Mouse (Mus musculus): ENCODE measurements around the gene Gm12888. TPM values are rescaled to one million over a fixed set of nuclear protein-coding genes. Genes with fewer than 3 reads are reported as not detected.
"Not testable (repeated sequence)": the region's sequence is repeated elsewhere in the genome, so short reads cannot be mapped to it uniquely, and the experiment has no call there.

Gene Gm12888
- not detected for total RNA-seq (2021)
- long read RNA-seq, experiment 1, result 0 reads
- long read RNA-seq, experiment 2, result 0 reads

- DNase-seq (ENCODE audit: low spot score in 2 of 2), result not testable (repeated sequence)
Observed at GRCm38 (mm10) chr4:121324817-121325216, at the start of gene Gm12888. Gene Gm12888 (minus strand): TSS chr4:121324917.

Other genes with a start within 250 kb of the Gm12888 start
- 10 to 100 TPM; 23.1 to 26.2 TPM for gene Zmpste24, start 226.7 kb downstream of the Gm12888 start, total RNA-seq (2021)
- gene Tmco2, start 215.7 kb downstream of the Gm12888 start, total RNA-seq (2021), result not detected
- 10 to 100 TPM; 26.3 to 26.7 TPM for gene Rlf, start 109.8 kb downstream of the Gm12888 start, total RNA-seq (2021)
- gene Gm12886, start 98.2 kb upstream of the Gm12888 start, total RNA-seq (2021), result not detected